Mouse (Mus musculus) liver, embryonic 14.5 days (tissue): ENCODE results near the gene Hipk1.

Experiments
- CTCF ChIP-seq: IDR thresholded peaks from 2 replicates; pipeline ENCODE4 v1.5.1; 2016; ENCODE audit warnings: antibody characterized with exemption, low read depth, control low read depth
- EP300 ChIP-seq: IDR thresholded peaks from 2 replicates; pipeline ENCODE4 v1.6.1; 2016; ENCODE audit warnings: antibody characterized with exemption, low read depth

GRCm38 (mm10) chr3:103751558-103751957, 39.8 kb downstream of the Hipk1 start:
- TF ChIP-seq CTCF (no peak), EP300 (no peak)
